8 mouse cellular contexts compared by ENCODE assay signal in genomic region chr17:28879931-28880391, GRCm38 (mm10). TPM values are rescaled to one million over a fixed set of nuclear protein-coding genes. Genes with fewer than 3 reads are reported as not detected.
DNase-seq lines count a peak whose midpoint lies in the region; ATAC-seq lines count a peak whose summit lies in the region.

No protein-coding gene starts in this region.

- H3K4me1 ChIP-seq in forebrain, embryonic 15.5 days = peaks cover 13% of the 10 kb centered on the region
- H3K4me1 ChIP-seq in hindbrain, embryonic 12.5 days = peaks cover 2% of the 10 kb centered on the region; the same call in 1 of the 2 replicates

- H3K4me2 ChIP-seq in forebrain, embryonic 15.5 days (replicated peaks) = peak overlapping the region; percentile 38
- H3K4me2 ChIP-seq in hindbrain, embryonic 12.5 days (replicated peaks) = peak overlapping the region; percentile 21; the same call in 1 of the 2 replicates

- H3K9me3 ChIP-seq in forebrain, embryonic 15.5 days = no peaks in the 10 kb centered on the region
- no peaks in the 10 kb centered on the region for H3K9me3 ChIP-seq in hindbrain, embryonic 12.5 days (replicated peaks)

- H3K4me3 ChIP-seq in forebrain, embryonic 15.5 days = peak overlapping the region; percentile 21
- no peak overlapping the region for H3K4me3 ChIP-seq in hindbrain, embryonic 12.5 days

- H3K9ac ChIP-seq in forebrain, embryonic 15.5 days (replicated peaks) = 0 out of 2 replicates have a peak overlapping the region, but pooled peaks have one; percentile 35
- H3K9ac ChIP-seq in hindbrain, embryonic 12.5 days = no peak overlapping the region

- DNase-seq in MN1 (ENCODE audit: low spot score) = peak; percentile 90
- peak; percentile 67 for DNase-seq in c-Kit-positive CD71-positive TER-119-positive erythroid progenitor cells, embryonic 14.5 days (ENCODE audit: low spot score)
- peak; percentile 53 to 55 for DNase-seq in layer of hippocampus, postnatal 36 days
- DNase-seq in lung, postnatal 4 days = peak; percentile 76 to 81
- peak; percentile 75 to 81 for DNase-seq in right cerebral cortex, adult 2 months (ENCODE audit: low spot score in 2 of 2)
- peak; percentile 53 to 72 for DNase-seq in urinary bladder, postnatal 36 days (ENCODE audit: low spot score in 2 of 2)

- H3K27ac ChIP-seq in forebrain, embryonic 15.5 days (replicated peaks) = no peak overlapping the region
- no peak overlapping the region for H3K27ac ChIP-seq in hindbrain, embryonic 12.5 days

- ATAC-seq in forebrain, embryonic 15.5 days (replicated peaks) = peak; percentile 38
- ATAC-seq in hindbrain, embryonic 12.5 days (ENCODE audit: low FRiP score) = peak; percentile 35; the same call in 1 of the 2 replicates

- no peaks in the 10 kb centered on the region for H3K27me3 ChIP-seq in forebrain, embryonic 15.5 days
- peaks cover 14% of the 10 kb centered on the region; the same call in 1 of the 2 replicates for H3K27me3 ChIP-seq in hindbrain, embryonic 12.5 days

- no peaks in the 10 kb centered on the region for H3K36me3 ChIP-seq in forebrain, embryonic 15.5 days
- no peaks in the 10 kb centered on the region for H3K36me3 ChIP-seq in hindbrain, embryonic 12.5 days

- 4% methylated on average over 18 of the region's 18 CpGs for WGBS in forebrain, embryonic 15.5 days
- WGBS in hindbrain, embryonic 12.5 days = 7% methylated on average over 18 of the region's 18 CpGs

RNA-seq across cellular contexts. Expression of gene Pnpla1, which starts 21.8 kb away (rescaled TPM):
- not detected in 2 replicates for polyA plus RNA-seq in forebrain, embryonic 15.5 days (2015; fragmentation: Nextera tagmentation; extraction: Ambion mirVana)
- polyA plus RNA-seq in hindbrain, embryonic 12.5 days (2016; fragmentation: Nextera tagmentation; extraction: Ambion mirVana) = not detected in 2 replicates
- total RNA-seq in layer of hippocampus, postnatal 36 days (2021) = under 1 TPM; 0.38 to 0.42 TPM

RNA-seq across cellular contexts. Expression of gene 4930539E08Rik, which starts 35.2 kb away (rescaled TPM):
- polyA plus RNA-seq in forebrain, embryonic 15.5 days (2015; fragmentation: Nextera tagmentation; extraction: Ambion mirVana) = 0.51 and 0.67 TPM in 2 replicates
- polyA plus RNA-seq in hindbrain, embryonic 12.5 days (2016; fragmentation: Nextera tagmentation; extraction: Ambion mirVana) = 0.10 and 0.13 TPM in 2 replicates
- 1 to 10 TPM; 3.2 to 4.6 TPM for total RNA-seq in layer of hippocampus, postnatal 36 days (2021)
